ENCODE assay signal across 8 mouse cellular contexts in the genomic region with DNA sequence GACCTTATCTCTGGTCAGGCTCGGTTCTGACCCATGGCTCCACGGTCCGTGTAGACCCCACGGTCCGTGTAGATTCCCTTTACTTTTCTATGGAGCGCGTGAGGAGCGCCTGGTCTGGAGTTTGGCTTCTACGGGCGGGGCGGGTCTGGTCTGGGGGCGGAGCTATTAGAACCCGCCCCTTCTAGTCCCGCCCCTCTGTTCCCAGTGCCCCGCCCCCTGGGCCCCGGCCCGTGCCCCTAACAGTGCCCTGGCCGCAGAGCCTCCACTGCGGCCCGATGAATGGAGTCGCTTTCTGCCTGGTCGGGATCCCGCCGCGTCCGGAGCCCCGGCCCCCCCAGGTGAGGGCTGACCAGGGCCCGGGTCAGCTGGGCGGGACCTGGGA. TPM values are rescaled to one million over a fixed set of nuclear protein-coding genes. Genes with fewer than 3 reads are reported as not detected.
DNase-seq lines count a peak whose midpoint lies in the region; ATAC-seq and TF ChIP-seq lines count a peak whose summit lies in the region.

Arhgap23 (plus strand) TSS at position 204 of the 382 bp plus-strand sequence.

- H3K4me1 ChIP-seq in intestine, embryonic 14.5 days (replicated peaks; ENCODE audit: control insufficient read depth, insufficient read depth, low read length): peaks cover 29% of the 10 kb centered on the region
- 0 out of 2 replicates have a peak, but pooled peaks cover 5% of the 10 kb centered on the region for H3K4me1 ChIP-seq in liver, adult 2 months (ENCODE audit: control insufficient read depth, insufficient read depth, low read length)

- H3K36me3 ChIP-seq in intestine, embryonic 14.5 days (ENCODE audit: control insufficient read depth, insufficient read depth, low read length): no peaks in the 10 kb centered on the region
- H3K36me3 ChIP-seq in liver, adult 2 months (ENCODE audit: control insufficient read depth, insufficient read depth, low read length): no peaks in the 10 kb centered on the region

- peak in 1 of 2 experiments; percentile 32 for DNase-seq in left cerebral cortex, adult 2 months (ENCODE audit: extremely low spot score in 1 of 2, low spot score in 2 of 2)
- no peak for DNase-seq in left cerebral cortex, adult 9 months (ENCODE audit: low spot score in 2 of 2)
- peak; percentile 63 for DNase-seq in c-Kit-negative CD71-positive TER-119-positive erythroid progenitor cells, embryonic 14.5 days (ENCODE audit: low read depth, low spot score)
- peak; percentile 57 to 60 for DNase-seq in gastrocnemius, postnatal 36 days
- DNase-seq in intestine, embryonic 14.5 days (ENCODE audit: low spot score): peak; percentile 89
- no peak for DNase-seq in liver, adult 2 months (ENCODE audit: extremely low read depth, low read depth, low spot score)
- no peak for DNase-seq in T-cell, adult 2 months (ENCODE audit: low spot score)

- peak within 1 kb of the TSS; percentile 78 for H3K27ac ChIP-seq in left cerebral cortex, adult 2 months
- H3K27ac ChIP-seq in intestine, embryonic 14.5 days (ENCODE audit: low read depth): peak within 1 kb of the TSS; percentile 49
- peak within 1 kb of the TSS; percentile 58 for H3K27ac ChIP-seq in liver, adult 2 months (replicated peaks; ENCODE audit: insufficient read depth, low read depth, low read length)

- intact Hi-C loops in left cerebral cortex, adult 2 months (cut with DNase I): no loop called here
- intact Hi-C loops in gastrocnemius, postnatal 36 days (cut with DNase I): no loop called here

- peak within 1 kb of the TSS; percentile 54 for H3K4me3 ChIP-seq in left cerebral cortex, adult 2 months
- peak within 1 kb of the TSS; percentile 60 for H3K4me3 ChIP-seq in intestine, embryonic 14.5 days (ENCODE audit: low read depth, low read length)
- H3K4me3 ChIP-seq in liver, adult 2 months (ENCODE audit: insufficient read depth, low read depth, low read length): peak within 1 kb of the TSS; percentile 92

- under 1% methylated on average over 28 of the region's 29 CpGs for WGBS in intestine, embryonic 14.5 days
- WGBS in liver, adult 2 months: under 1% methylated on average over 28 of the region's 29 CpGs

- TF ChIP-seq POLR2A in liver, adult 2 months (IDR thresholded peaks at IDR 0.05; ENCODE audit: extremely low read depth, insufficient read depth, low read length): peak; percentile 35; the same call in 1 of the 2 replicates

- peak within 1 kb of the TSS; percentile 62 for H3K4me2 ChIP-seq in intestine, embryonic 14.5 days (ENCODE audit: low read length)

- peak within 1 kb of the TSS; percentile 83 for H3K9ac ChIP-seq in intestine, embryonic 14.5 days (ENCODE audit: low read length)
- H3K9ac ChIP-seq in liver, adult 2 months (ENCODE audit: low read depth, low read length): peak within 1 kb of the TSS; percentile 93

- H3K79me2 ChIP-seq in liver, adult 2 months (ENCODE audit: control insufficient read depth, insufficient read depth, low read length): peaks cover 5% of the 10 kb centered on the region; the same call in 1 of the 2 replicates

- ATAC-seq in intestine, embryonic 14.5 days (replicated peaks; ENCODE audit: low FRiP score, low TSS enrichment, low read depth): peak; percentile 80
- ATAC-seq in monocyte, adult 5-6 weeks (replicated peaks; ENCODE audit: insufficient number of reproducible peaks, low FRiP score, low TSS enrichment, poor library complexity, severe bottlenecking): peak; percentile 55; the same call in 1 of the 2 replicates

- no peaks in the 10 kb centered on the region for H3K27me3 ChIP-seq in intestine, embryonic 14.5 days (replicated peaks; ENCODE audit: control insufficient read depth, insufficient read depth, low read length)
- H3K27me3 ChIP-seq in liver, adult 2 months (ENCODE audit: control insufficient read depth, insufficient read depth, low read length): no peaks in the 10 kb centered on the region

- no peaks in the 10 kb centered on the region for H3K9me3 ChIP-seq in intestine, embryonic 14.5 days (ENCODE audit: control insufficient read depth, low read length)

- no peak for TF ChIP-seq CTCF in left cerebral cortex, adult 2 months (IDR thresholded peaks at IDR 0.05)
- TF ChIP-seq CTCF in liver, adult 2 months (IDR thresholded peaks at IDR 0.05; ENCODE audit: low read depth, low read length): no peak

RNA-seq across cellular contexts. Expression of gene Arhgap23, which starts in this region (rescaled TPM):
- 10 to 100 TPM; 64.4 to 78.6 TPM for total RNA-seq in left cerebral cortex, adult 2 months (2021)
- 1 to 10 TPM; 5.4 to 6.6 TPM for total RNA-seq in gastrocnemius, postnatal 36 days (2021)
- polyA plus RNA-seq in intestine, embryonic 14.5 days (2014; fragmentation: Nextera tagmentation; extraction: Ambion mirVana): 5.0 and 5.1 TPM in 2 replicates
- 2.8 and 4.5 TPM in 2 replicates for total RNA-seq in liver, adult 2 months (2014; rRNA removed)
- polyA plus RNA-seq in liver, adult 2 months (2012; rRNA removed): 11.3 and 13.6 TPM in 2 replicates
- total RNA-seq in monocyte, adult 5-6 weeks (2017): 4.7 to 5.8 TPM (median 5.0 TPM) in 3 replicates

Comparison
In these comparisons a context has a peak if more than half of its experiments do, and no peak if none do; other contexts are left out.
1. DNase-seq: peak in c-Kit-negative CD71-positive TER-119-positive erythroid progenitor cells, embryonic 14.5 days (single experiment), gastrocnemius, postnatal 36 days (2 of 2) and intestine, embryonic 14.5 days (single experiment); none in left cerebral cortex, adult 9 months (0 of 2), liver, adult 2 months (single experiment) and T-cell, adult 2 months (single experiment).
2. Peak in every context shown above with its lines, with median percentiles within 50 percentile points of each other: H3K27ac ChIP-seq and H3K4me3 ChIP-seq.